Mouse (Mus musculus) G1E (cell line): Measurements from ENCODE around the gene Thrb. TPM values are rescaled to one million over a fixed set of nuclear protein-coding genes. Genes with fewer than 3 reads are reported as not detected.

Experiments used
- ATAC-seq: 2 replicates; pipeline ENCODE4 v1.8.0; 2016; ENCODE audit warnings: mild to moderate bottlenecking; ENCODE audit not compliant: insufficient number of reproducible peaks, poor library complexity, low FRiP score, severe bottlenecking; ENCODE audit errors: extremely low read depth
- DNase-seq: peaks from one replicate; pipeline ENCODE4 v3.0.0; 2012; ENCODE audit warnings: low spot score
- H3K27me3 ChIP-seq: 2 replicates; pipeline ENCODE4 v1.6.1; 2012; ENCODE audit warnings: mild to moderate bottlenecking, low read length, inconsistent platforms; ENCODE audit not compliant: insufficient read depth
- H3K36me3 ChIP-seq: replicated peaks from 2 replicates; pipeline ENCODE3; 2012; ENCODE audit warnings: mild to moderate bottlenecking, inconsistent platforms
- H3K4me1 ChIP-seq: 2 replicates; pipeline ENCODE4 v1.6.1; 2012; ENCODE audit warnings: low read depth, low read length, inconsistent platforms, mixed read lengths; ENCODE audit not compliant: insufficient read depth
- H3K4me3 ChIP-seq: 2 replicates; pipeline ENCODE4 v1.5.1; 2012; ENCODE audit warnings: low read depth, mild to moderate bottlenecking, inconsistent platforms, low read length, moderate library complexity, mixed read lengths
- H3K9me3 ChIP-seq: replicated peaks from 2 replicates; pipeline ENCODE4 v1.6.1; 2012; ENCODE audit warnings: inconsistent platforms
- CTCF ChIP-seq: IDR thresholded peaks from 2 replicates; pipeline ENCODE4 v1.5.1; 2012; ENCODE audit warnings: low read depth, low read length, inconsistent platforms, mixed read lengths
- GATA1 ChIP-seq: IDR thresholded peaks from 2 replicates; pipeline ENCODE4 v1.6.1; 2012; ENCODE audit warnings: borderline replicate concordance, low read length, inconsistent platforms, mixed read lengths
- GATA2 ChIP-seq: IDR thresholded peaks from 2 replicates; pipeline ENCODE4 v1.6.1; 2012; ENCODE audit warnings: low read depth, low read length, inconsistent platforms, borderline replicate concordance
- POLR2AphosphoS5 ChIP-seq: IDR thresholded peaks from 2 replicates; pipeline ENCODE4 v1.6.1; 2012; ENCODE audit warnings: low read depth, low read length, inconsistent platforms; ENCODE audit not compliant: insufficient replicate concordance
- TAL1 ChIP-seq: conservative IDR thresholded peaks from 2 replicates; pipeline ENCODE4 v1.6.1; 2012; ENCODE audit warnings: low read depth, low read length, inconsistent platforms, mixed read lengths
- polyA plus RNA-seq: library from polyadenylated mRNA; stranded (reverse); fragments of >175 nt; gene quantifications from 2 replicates; pipeline ENCODE4 v1.2.3, GENCODE M21; 2012
- total RNA-seq, 2 experiments: library from RNA; stranded (forward) in 1 of 2; stranded (reverse) in 1 of 2; fragments of 200-1000 nt in 1 of 2; fragments of >200 nt in 1 of 2; fragmentation: Nextera tagmentation in 1 of 2; gene quantifications; 2 replicates each; pipeline ENCODE4 v1.2.3; 2014 to 2017

Thrb gene
- total and polyA plus RNA-seq, 3 experiments = 6.3 to 26.7 (median 7.0) TPM

DNA sequence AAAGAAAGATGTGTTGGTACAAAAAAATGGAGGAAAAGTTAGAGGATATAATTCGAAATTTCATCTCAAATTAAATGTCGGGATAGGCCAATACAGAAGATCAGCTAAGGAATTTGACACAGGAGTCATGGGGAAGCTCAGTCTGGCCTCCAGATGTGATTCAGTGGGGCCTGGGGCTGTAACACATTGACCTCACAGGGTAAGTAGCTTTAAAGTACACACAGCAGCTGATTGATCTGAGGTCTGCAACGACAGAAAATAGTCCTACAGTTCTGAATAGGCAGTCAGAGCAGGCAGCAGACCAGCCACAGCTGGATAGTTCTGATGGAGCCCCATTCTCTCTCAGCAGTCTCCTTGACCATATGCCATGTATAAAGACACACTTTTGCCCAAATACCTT is 80.8 kb downstream of the Thrb start:
- Histone ChIP-seq H3K9me3 (no peaks in the 10 kb centered on the region), H3K4me1 (peaks cover 3% of the 10 kb centered on the region; the same call in 1 of the 2 replicates), H3K27me3 (no peaks in the 10 kb centered on the region), H3K4me3 (no peak overlapping the region), H3K36me3 (no peaks in the 10 kb centered on the region)
- DNase-seq (no peak), ATAC-seq (no peak)
- TF ChIP-seq CTCF (no peak), TAL1 (no peak), GATA2 (no peak), GATA1 (no peak), POLR2AphosphoS5 (no peak)

DNA sequence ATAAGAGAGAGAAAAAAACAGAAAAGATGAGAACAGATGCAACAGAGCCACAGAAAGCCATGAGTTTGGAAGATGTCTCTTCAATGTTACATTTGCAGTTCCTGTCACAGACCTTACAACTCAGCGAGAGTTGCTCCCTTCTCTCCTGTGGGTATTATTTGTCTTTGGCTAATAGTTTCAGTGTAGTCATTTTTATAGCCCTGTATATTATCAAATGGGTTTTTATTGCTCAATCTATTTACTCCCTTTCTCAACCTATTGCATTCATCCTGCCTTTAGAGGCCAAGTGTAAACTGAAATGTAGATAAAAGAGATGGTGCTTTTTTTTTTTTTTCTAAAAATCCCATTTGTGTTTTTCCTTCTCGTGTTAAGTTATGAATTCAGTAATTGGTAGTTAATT is 82.2 kb downstream of the Thrb start:
- TF ChIP-seq POLR2AphosphoS5 = no peak
- TF ChIP-seq CTCF = no peak
- TF ChIP-seq GATA2 = no peak
- TF ChIP-seq TAL1 = no peak
- no peak for TF ChIP-seq GATA1
- no peak for ATAC-seq
- Histone ChIP-seq H3K9me3 (no peaks in the 10 kb centered on the region), H3K4me1 (peaks cover 3% of the 10 kb centered on the region; the same call in 1 of the 2 replicates), H3K27me3 (no peaks in the 10 kb centered on the region), H3K36me3 (no peaks in the 10 kb centered on the region), H3K4me3 (no peak overlapping the region)
- no peak for DNase-seq

DNA sequence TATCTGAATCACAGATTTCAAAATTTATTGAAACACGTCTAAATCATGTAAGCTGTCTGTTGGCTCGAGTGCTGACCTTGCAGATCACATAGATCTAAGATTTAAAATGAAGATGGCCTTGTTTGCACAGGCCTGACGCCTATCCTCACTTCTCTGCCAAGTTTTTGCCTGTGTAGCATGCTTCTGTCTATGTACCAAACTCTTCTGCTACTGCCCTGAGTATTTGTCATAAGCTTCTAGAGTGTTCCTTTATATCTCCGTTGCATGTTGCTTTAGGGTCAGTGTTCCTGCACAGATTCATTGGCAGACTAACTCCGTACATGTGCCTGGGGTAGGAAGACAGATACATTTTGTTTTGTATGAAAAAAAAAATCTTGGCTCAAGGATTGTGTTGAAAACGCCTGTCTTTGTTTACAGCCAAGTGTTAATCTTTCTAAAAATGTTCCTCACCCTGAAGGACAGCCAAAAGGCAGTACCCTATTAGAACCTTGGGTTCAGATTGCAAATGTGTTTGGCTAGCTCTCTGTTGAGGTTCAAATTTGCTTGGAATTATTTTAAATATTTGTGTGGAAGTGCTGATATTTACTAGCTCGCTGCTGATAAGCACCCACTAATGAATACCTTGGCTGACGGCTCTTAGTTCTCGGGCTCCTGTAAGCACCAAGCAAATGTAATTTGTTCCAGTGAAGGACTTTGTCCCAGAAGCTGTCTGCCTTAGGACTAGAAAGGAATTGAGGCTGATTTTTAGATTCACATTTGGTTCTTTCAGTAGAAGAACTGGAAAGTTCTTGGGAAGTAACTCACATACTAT is 83.0 kb downstream of the Thrb start:
- ATAC-seq = no peak
- no peaks in the 10 kb centered on the region for H3K36me3 ChIP-seq
- H3K9me3 ChIP-seq = no peaks in the 10 kb centered on the region
- H3K4me3 ChIP-seq = no peak overlapping the region
- no peaks in the 10 kb centered on the region for H3K27me3 ChIP-seq
- DNase-seq = no peak
- peaks cover 3% of the 10 kb centered on the region; the same call in 1 of the 2 replicates for H3K4me1 ChIP-seq
- TF ChIP-seq GATA2 (no peak), POLR2AphosphoS5 (no peak), CTCF (no peak), GATA1 (no peak), TAL1 (no peak)

DNA sequence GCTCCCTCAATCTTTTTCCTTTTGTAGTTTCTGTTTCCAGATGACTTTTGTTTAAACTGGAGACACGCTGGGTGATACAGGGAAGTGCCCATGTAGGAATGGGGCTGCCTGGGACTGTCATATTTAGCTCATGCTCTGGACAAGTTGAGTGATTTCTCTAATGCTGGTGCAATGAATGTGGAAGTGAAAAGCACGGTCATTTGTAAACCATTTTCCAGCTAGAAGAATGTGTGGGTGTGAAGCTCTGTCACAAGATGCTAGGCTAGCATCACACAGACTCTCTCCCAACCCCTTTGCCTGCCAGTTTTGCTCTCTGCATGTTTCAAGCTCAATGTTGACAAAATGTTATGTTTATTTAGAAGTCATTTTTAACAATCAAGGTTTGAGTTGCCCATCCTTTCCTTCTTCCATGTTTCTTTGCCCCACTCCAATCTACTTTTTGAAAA is 83.7 kb downstream of the Thrb start:
- no peak for DNase-seq
- no peaks in the 10 kb centered on the region for H3K27me3 ChIP-seq
- no peak for ATAC-seq
- peaks cover 4% of the 10 kb centered on the region; the same call in 1 of the 2 replicates for H3K4me1 ChIP-seq
- H3K4me3 ChIP-seq = no peak overlapping the region
- TF ChIP-seq TAL1 = no peak
- no peaks in the 10 kb centered on the region for H3K36me3 ChIP-seq
- no peaks in the 10 kb centered on the region for H3K9me3 ChIP-seq

DNA sequence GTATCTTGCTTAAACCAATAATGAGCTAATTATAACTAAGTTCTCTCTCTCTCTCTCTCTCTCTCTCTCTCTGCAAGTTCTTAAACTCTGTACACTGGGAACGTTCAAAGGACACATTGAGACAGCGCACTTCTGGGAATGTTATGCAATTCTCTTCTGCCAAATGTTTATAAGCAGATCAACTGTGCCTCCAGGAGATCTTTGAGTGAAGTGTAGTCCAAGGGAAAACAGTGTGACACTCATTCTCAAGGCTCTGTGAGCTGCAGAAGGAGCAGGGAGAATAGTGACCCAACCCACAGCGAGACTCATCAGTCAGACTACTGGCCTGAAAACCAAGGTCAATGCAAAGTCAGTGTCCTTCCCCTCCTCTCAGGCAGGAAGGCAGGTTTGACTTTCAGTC is 87.9 kb downstream of the Thrb start:
- Histone ChIP-seq H3K36me3 (peaks cover 4% of the 10 kb centered on the region), H3K4me1 (peaks cover 19% of the 10 kb centered on the region), H3K27me3 (no peaks in the 10 kb centered on the region), H3K9me3 (no peaks in the 10 kb centered on the region), H3K4me3 (no peak overlapping the region)
- DNase-seq = no peak
- TF ChIP-seq GATA2 = no peak
- TF ChIP-seq GATA1 = no peak
- no peak for TF ChIP-seq POLR2AphosphoS5
- TF ChIP-seq TAL1 = no peak
- no peak for TF ChIP-seq CTCF
- no peak for ATAC-seq

DNA sequence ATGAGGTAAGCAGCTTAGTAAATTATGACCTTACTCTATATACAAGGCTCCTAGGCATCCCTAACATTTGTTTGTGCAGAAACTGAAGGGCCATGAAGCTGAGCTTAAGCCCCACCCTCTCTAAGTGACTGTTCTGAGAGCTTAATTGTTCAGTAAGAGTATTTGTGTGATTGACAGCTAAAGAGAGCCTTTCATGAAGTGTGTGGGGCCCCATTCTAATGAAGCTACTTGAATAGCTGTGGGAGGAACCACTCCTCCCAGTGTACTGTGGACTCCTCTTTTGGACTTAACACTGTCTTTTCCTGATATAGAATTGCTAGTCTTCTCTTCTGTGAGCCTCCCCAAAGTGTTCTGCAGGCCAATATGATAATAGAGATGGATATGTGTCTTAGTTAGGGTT is 88.9 kb downstream of the Thrb start:
- H3K36me3 ChIP-seq = peaks cover 4% of the 10 kb centered on the region
- TF ChIP-seq TAL1 = no peak
- no peak for TF ChIP-seq GATA2
- TF ChIP-seq CTCF = no peak
- no peak for TF ChIP-seq GATA1

More for the DNA sequence above, 88.9 kb downstream of the Thrb start:
- DNase-seq (no peak), ATAC-seq (no peak)
- Histone ChIP-seq H3K4me3 (no peak overlapping the region), H3K27me3 (no peaks in the 10 kb centered on the region), H3K9me3 (no peaks in the 10 kb centered on the region), H3K4me1 (peaks cover 16% of the 10 kb centered on the region)
